Mouse (Mus musculus) adrenal gland, postnatal 25 days (tissue): ENCODE results near the gene Vmn2r118. TPM values are rescaled to one million over a fixed set of nuclear protein-coding genes. Genes with fewer than 3 reads are reported as not detected.

Experiments used
- DNase-seq: peaks from one replicate; pipeline ENCODE4 v3.0.0; 2021; ENCODE audit warnings: mixed read lengths
- long read RNA-seq: library from polyadenylated mRNA; stranded (forward); transcript quantifications from one replicate; pipeline ENCODE4 v2.0.0, GENCODE M21; 2021
- total RNA-seq: library from RNA; stranded (reverse); gene quantifications from 2 replicates; pipeline ENCODE4 v1.2.3, GENCODE M21; 2021

Gene Vmn2r118
- total RNA-seq: not detected in 2 replicates
- long read RNA-seq: 0 reads

DNA sequence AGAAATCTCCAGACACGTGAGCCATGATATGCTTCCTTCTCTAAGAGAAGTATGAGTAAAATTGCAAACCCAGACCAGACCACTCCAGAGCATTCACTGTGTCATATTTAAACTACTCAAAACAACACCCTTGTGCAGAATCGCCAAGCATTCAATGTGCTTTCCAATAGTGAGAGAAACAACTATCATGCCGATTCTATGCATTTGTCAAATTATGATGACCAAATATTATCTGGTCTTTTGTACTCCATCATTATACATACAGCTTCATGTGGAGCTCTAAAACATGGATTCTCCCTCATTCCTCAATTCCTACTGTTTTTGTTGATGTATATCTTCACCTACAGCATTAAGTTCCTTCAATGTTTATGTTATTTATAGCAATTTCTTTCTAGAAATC lies at the start of gene Vmn2r118:
Gene Vmn2r118 (minus strand): TSS at position 101 of the 400 bp plus-strand sequence.
- no peak for DNase-seq

DNA sequence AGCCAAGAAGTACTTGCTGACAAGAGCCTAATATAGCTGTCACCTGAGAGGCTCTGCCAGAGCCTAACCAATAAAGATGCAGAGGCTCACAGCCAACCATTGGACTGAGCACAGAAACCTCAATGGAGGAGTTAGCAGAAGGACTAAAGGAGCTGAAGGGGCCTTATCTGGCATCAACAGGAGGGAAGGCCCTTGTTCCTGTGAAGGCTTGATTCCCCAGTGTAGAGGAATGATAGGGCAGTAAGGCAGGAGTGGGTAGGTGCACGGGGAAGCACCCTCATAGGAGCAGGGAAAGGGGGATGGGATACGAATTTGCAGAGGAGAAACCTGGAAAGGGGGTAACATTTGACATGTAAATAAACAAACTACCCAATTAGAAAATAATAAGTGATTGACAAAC lies 36.1 kb upstream of the Vmn2r118 start:
- no peak for DNase-seq

- DNase-seq: no peak
These were observed 34.2 kb downstream of the Vmn2r118 start for GRCm38 (mm10) chr17:55590838-55591237.

GRCm38 (mm10) chr17:55561774-55562173 lies 63.2 kb downstream of the Vmn2r118 start:
- no peak for DNase-seq

DNA sequence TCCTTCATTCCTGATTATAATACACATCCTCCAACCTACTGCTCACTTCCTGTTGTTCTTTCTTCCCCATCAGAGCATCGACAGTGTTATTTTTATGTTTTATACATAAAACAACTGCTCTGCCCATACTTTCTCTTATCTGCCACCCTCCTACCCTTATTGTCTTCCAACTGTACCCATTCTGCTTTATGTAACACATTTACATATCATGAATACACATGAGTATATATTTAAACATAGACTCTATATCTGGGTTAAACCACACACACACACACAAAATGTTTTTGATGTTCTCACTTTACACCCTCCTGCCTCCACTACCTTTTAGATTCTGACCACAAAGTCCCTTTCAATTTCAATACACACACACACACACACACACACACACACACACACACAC lies 76.5 kb downstream of the Vmn2r118 start:
- DNase-seq: no peak

Other genes with a start within 250 kb of the Vmn2r118 start
- 0.33 and 1.3 TPM in 2 replicates for gene St6gal2, start 179.8 kb downstream of the Vmn2r118 start, total RNA-seq
- gene Pot1b, start 87.4 kb upstream of the Vmn2r118 start, total RNA-seq: 8.2 and 12.5 TPM in 2 replicates
- 0.33 TPM in 1 of 2 replicates, not detected in the other for gene Adgre4, start 124.8 kb upstream of the Vmn2r118 start, total RNA-seq